Mouse (Mus musculus) heart, embryonic 14.5 days (tissue): ENCODE data around the gene Pdhx. TPM values are rescaled to one million over a fixed set of nuclear protein-coding genes. Genes with fewer than 3 reads are reported as not detected.

Source experiments
- ATAC-seq: fragments of 200-750 bp; cut with Nextera tagmentation; 2 replicates; pipeline ENCODE4 v1.8.0; 2017; ENCODE audit warnings: low read depth, moderate TSS enrichment; ENCODE audit not compliant: insufficient number of reproducible peaks, insufficient read depth, low FRiP score
- H3K27ac ChIP-seq, 2 experiments: fragments of 200-500 bp in 1 of 2; fragments of 300-500 bp in 1 of 2; sonication (generic) in 1 of 2; replicated peaks in 1 of 2; 2 replicates each; pipeline ENCODE4 v1.5.1; 2012 to 2014; ENCODE audit warnings: low read depth in 2 of 2, low read length in 2 of 2, control low read depth in 1 of 2, mild to moderate bottlenecking in 1 of 2, mixed read lengths in 1 of 2; ENCODE audit not compliant: control insufficient read depth in 1 of 2, insufficient read depth in 1 of 2
- H3K27me3 ChIP-seq: fragments of 300-500 bp; sonication (generic); 2 replicates; pipeline ENCODE4 v1.6.1; 2014; ENCODE audit warnings: mild to moderate bottlenecking, low read length, control low read depth; ENCODE audit not compliant: control insufficient read depth, insufficient read depth
- H3K36me3 ChIP-seq: fragments of 300-500 bp; sonication (generic); 2 replicates; pipeline ENCODE4 v1.6.1; 2014; ENCODE audit warnings: mild to moderate bottlenecking, control low read depth, low read length, mixed read lengths; ENCODE audit not compliant: control insufficient read depth, insufficient read depth
- H3K4me1 ChIP-seq, 2 experiments: fragments of 200-500 bp in 1 of 2; fragments of 300-500 bp in 1 of 2; sonication (generic) in 1 of 2; 2 replicates each; pipeline ENCODE4 v1.6.1; 2012 to 2014; ENCODE audit warnings: low read length in 2 of 2, control low read depth in 1 of 2, mixed read lengths in 1 of 2; ENCODE audit not compliant: control insufficient read depth in 2 of 2, insufficient read depth in 2 of 2
- H3K4me2 ChIP-seq: fragments of 300-500 bp; sonication (generic); 2 replicates; pipeline ENCODE4 v1.6.1; 2014; ENCODE audit warnings: mild to moderate bottlenecking, low read length
- H3K4me3 ChIP-seq, 2 experiments: fragments of 200-500 bp in 1 of 2; fragments of 300-500 bp in 1 of 2; sonication (generic) in 1 of 2; 2 replicates each; pipeline ENCODE4 v1.5.1; 2012 to 2014; ENCODE audit warnings: low read length in 2 of 2, mild to moderate bottlenecking in 2 of 2, control low read depth in 1 of 2, low read depth in 1 of 2, moderate library complexity in 1 of 2; ENCODE audit not compliant: control insufficient read depth in 1 of 2, insufficient read depth in 1 of 2
- H3K9ac ChIP-seq: fragments of 300-500 bp; sonication (generic); 2 replicates; pipeline ENCODE4 v1.6.1; 2014; ENCODE audit warnings: mild to moderate bottlenecking, low read length
- H3K9me3 ChIP-seq: fragments of 300-500 bp; sonication (generic); 2 replicates; pipeline ENCODE4 v1.6.1; 2016; ENCODE audit warnings: low read length, control low read depth; ENCODE audit not compliant: control insufficient read depth
- WGBS: fragments of 180-500 bp; shearing (Covaris S2); extraction: QIAGEN DNeasy Blood & Tissue Kit; methylation state at CpG from one replicate; pipeline ENCODE4 v1.1.7; 2014; 5-methylcytosine and 5-hydroxymethylcytosine counted together
- polyA plus RNA-seq: library from polyadenylated mRNA; unstranded; fragments of >200 nt; fragmentation: Nextera tagmentation; extraction: Ambion mirVana; gene quantifications from 2 replicates; pipeline ENCODE4 v1.2.1, GENCODE M21; 2014

Gene Pdhx
- polyA plus RNA-seq, 1 experiment from 2014 or later: 52.9 TPM

- no peak for ATAC-seq
- 0 out of 4 replicates have a peak, but pooled peaks cover 0 to 3% of the 10 kb centered on the region in 2 experiments for H3K4me1 ChIP-seq
- H3K4me2 ChIP-seq: no peak overlapping the region
- H3K36me3 ChIP-seq: peaks cover 50% of the 10 kb centered on the region
- no peak overlapping the region for H3K4me3 ChIP-seq
- H3K9me3 ChIP-seq: no peaks in the 10 kb centered on the region
- H3K27me3 ChIP-seq: no peaks in the 10 kb centered on the region
- H3K27ac ChIP-seq: no peak overlapping the region
- H3K9ac ChIP-seq: no peak overlapping the region
- WGBS: 89% methylated on average over 6 of the region's 6 CpGs
These were observed 16.2 kb upstream of the Pdhx start for GRCm38 (mm10) chr2:103089521-103089920.

- WGBS: 95% methylated on average over 4 of the region's 4 CpGs
- no peak overlapping the region for H3K4me3 ChIP-seq
- no peak overlapping the region for H3K27ac ChIP-seq
- H3K9me3 ChIP-seq: no peaks in the 10 kb centered on the region
- peaks cover 41% of the 10 kb centered on the region for H3K36me3 ChIP-seq
- H3K4me2 ChIP-seq: no peak overlapping the region
- H3K4me1 ChIP-seq: 0 out of 4 replicates have a peak, but pooled peaks cover 0 to 3% of the 10 kb centered on the region in 2 experiments
- no peak overlapping the region for H3K9ac ChIP-seq
- H3K27me3 ChIP-seq: no peaks in the 10 kb centered on the region
- ATAC-seq: no peak
These were observed 14.8 kb upstream of the Pdhx start for GRCm38 (mm10) chr2:103088099-103088498.

DNA sequence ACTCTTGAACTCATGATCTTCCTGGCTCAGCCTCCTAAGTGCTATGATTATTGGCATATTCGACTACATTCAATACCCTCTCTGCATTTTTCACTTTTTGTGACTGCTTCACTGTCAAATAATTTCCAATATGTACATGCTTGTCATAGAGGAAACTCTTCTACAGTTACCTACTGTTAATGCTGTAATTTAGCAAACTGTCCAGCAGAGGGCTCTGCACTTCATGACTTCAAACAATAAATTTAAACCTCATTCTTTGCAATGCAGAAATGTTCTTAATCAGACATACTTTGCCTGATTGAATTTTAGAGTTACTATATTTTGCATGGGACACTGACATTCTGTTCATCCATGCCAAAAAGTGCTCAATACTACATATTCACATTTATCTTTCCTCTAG is 13.1 kb upstream of the Pdhx start:
- Histone ChIP-seq H3K9me3 (no peaks in the 10 kb centered on the region), H3K27me3 (no peaks in the 10 kb centered on the region), H3K27ac (no peak overlapping the region), H3K4me2 (no peak overlapping the region), H3K4me1 (peaks cover 3 to 4% of the 10 kb centered on the region in 2 experiments; a peak in 3 of 4 replicates), H3K9ac (no peak overlapping the region), H3K36me3 (peaks cover 35% of the 10 kb centered on the region), H3K4me3 (no peak overlapping the region)
- WGBS: 0% methylated on average over 1 of the region's 1 CpGs
- no peak for ATAC-seq

DNA sequence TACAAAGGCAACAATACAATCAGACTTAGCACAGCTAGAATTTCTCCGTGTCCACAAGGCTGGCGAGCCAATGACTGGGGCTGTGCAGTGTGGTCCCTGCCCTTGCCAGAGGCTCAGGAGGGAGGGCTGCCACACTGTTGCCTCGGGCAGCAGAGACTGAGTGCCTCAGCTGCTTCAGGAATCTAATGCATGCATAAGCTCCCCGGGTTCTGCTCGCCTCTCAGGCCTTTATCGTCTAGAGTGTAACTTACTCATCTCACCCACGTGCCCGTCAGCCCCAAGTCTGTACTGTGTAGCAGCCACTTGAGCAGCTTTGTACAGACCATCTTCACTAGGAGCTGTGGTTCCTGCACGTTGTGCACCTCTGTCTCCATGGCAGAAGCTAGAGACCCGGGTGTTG is 12.3 kb upstream of the Pdhx start:
- H3K4me1 ChIP-seq: peaks cover 3 to 4% of the 10 kb centered on the region in 2 experiments; a peak in 3 of 4 replicates
- 47% methylated on average over 10 of the region's 10 CpGs for WGBS
- peak overlapping the region in 1 of 2 experiments; percentile 45; a peak in 2 of 4 replicates for H3K27ac ChIP-seq
- H3K27me3 ChIP-seq: no peaks in the 10 kb centered on the region
- peaks cover 39% of the 10 kb centered on the region for H3K36me3 ChIP-seq
- no peak overlapping the region for H3K9ac ChIP-seq
- H3K4me3 ChIP-seq: no peak overlapping the region
- no peaks in the 10 kb centered on the region for H3K9me3 ChIP-seq
- peak; percentile 64; the same call in 1 of the 2 replicates for ATAC-seq
- no peak overlapping the region for H3K4me2 ChIP-seq

GRCm38 (mm10) chr2:103084451-103084850 is 11.1 kb upstream of the Pdhx start:
- WGBS: 59% methylated on average over 5 of the region's 5 CpGs
- Histone ChIP-seq H3K27ac (no peak overlapping the region), H3K4me2 (no peak overlapping the region), H3K9ac (no peak overlapping the region), H3K9me3 (no peaks in the 10 kb centered on the region), H3K27me3 (no peaks in the 10 kb centered on the region), H3K36me3 (peaks cover 34% of the 10 kb centered on the region), H3K4me1 (peaks cover 3 to 4% of the 10 kb centered on the region in 2 experiments; a peak in 3 of 4 replicates), H3K4me3 (no peak overlapping the region)
- ATAC-seq: no peak

DNA sequence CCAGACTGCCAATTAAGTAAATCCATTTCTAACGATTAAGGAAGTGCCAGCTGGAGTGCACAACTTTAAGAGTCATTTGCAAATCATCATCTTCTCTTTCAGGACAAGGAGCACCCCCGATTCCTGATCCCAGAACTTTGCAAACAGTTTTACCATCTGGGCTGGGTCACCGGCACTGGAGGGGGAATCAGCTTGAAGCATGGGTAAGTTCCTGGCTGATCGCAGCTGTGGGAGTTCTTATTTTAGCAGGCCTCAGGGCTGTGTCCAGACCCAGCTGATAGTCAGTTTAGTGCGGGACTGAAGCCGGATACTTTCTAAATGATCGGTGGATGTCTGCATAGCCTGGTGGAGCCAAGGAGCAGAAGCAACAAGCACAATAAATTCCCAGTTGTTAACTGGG is 9.5 kb upstream of the Pdhx start:
- H3K27ac ChIP-seq: 0 out of 4 replicates have a peak overlapping the region, but pooled peaks of 1 of the 2 experiments have one; percentile 48
- H3K4me3 ChIP-seq: no peak overlapping the region
- no peaks in the 10 kb centered on the region for H3K27me3 ChIP-seq
- peaks cover 19% of the 10 kb centered on the region for H3K36me3 ChIP-seq
- WGBS: 36% methylated on average over 7 of the region's 7 CpGs
- ATAC-seq: no peak
- peak overlapping the region; percentile 16; the same call in 1 of the 2 replicates for H3K4me2 ChIP-seq
- no peaks in the 10 kb centered on the region for H3K9me3 ChIP-seq
- H3K4me1 ChIP-seq: peaks cover 3 to 4% of the 10 kb centered on the region in 2 experiments; a peak in 3 of 4 replicates
- H3K9ac ChIP-seq: no peak overlapping the region

DNA sequence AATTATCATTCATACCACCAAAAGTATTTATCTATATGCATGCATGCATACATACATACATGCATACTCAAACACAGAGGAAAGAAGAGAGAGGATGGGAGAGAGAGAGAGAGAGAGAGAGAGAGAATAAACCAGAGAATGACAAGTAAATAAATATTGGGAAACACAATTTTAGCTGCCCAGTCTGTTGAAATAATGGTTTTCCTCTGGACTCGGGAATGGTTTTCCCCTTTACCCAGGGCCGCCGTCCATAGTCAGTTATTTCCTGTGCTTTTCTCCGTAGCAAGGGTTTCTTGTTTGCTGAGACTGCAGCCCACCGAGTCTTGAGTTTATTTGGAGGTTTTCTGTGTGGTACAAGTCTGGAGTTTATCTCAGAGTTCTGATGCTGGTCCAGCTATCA is 8.4 kb upstream of the Pdhx start:
- ATAC-seq: no peak
- H3K9ac ChIP-seq: no peak overlapping the region
- no peak overlapping the region for H3K4me3 ChIP-seq
- no peak overlapping the region for H3K27ac ChIP-seq
- WGBS: 69% methylated on average over 5 of the region's 5 CpGs
- no peak overlapping the region for H3K4me2 ChIP-seq
- no peaks in the 10 kb centered on the region for H3K27me3 ChIP-seq
- H3K36me3 ChIP-seq: peaks cover 19% of the 10 kb centered on the region
- H3K4me1 ChIP-seq: peaks cover 3 to 4% of the 10 kb centered on the region in 2 experiments; a peak in 3 of 4 replicates
- no peaks in the 10 kb centered on the region for H3K9me3 ChIP-seq

GRCm38 (mm10) chr2:103081117-103081516 is 7.8 kb upstream of the Pdhx start:
- H3K9ac ChIP-seq: no peak overlapping the region
- no peak overlapping the region for H3K4me3 ChIP-seq
- H3K4me2 ChIP-seq: no peak overlapping the region
- H3K36me3 ChIP-seq: peaks cover 19% of the 10 kb centered on the region
- no peaks in the 10 kb centered on the region for H3K27me3 ChIP-seq
- no peak for ATAC-seq
- peaks cover 3 to 4% of the 10 kb centered on the region in 2 experiments; a peak in 3 of 4 replicates for H3K4me1 ChIP-seq
- H3K27ac ChIP-seq: no peak overlapping the region
- WGBS: 65% methylated on average over 6 of the region's 6 CpGs
- no peaks in the 10 kb centered on the region for H3K9me3 ChIP-seq
